Mouse (Mus musculus): ENCODE data around the gene Tspan31. TPM values are rescaled to one million over a fixed set of nuclear protein-coding genes. Genes with fewer than 3 reads are reported as not detected.

Gene Tspan31
- total and polyA plus RNA-seq, 3 experiments: 79.9 to 148 (median 85.9) TPM

DNA sequence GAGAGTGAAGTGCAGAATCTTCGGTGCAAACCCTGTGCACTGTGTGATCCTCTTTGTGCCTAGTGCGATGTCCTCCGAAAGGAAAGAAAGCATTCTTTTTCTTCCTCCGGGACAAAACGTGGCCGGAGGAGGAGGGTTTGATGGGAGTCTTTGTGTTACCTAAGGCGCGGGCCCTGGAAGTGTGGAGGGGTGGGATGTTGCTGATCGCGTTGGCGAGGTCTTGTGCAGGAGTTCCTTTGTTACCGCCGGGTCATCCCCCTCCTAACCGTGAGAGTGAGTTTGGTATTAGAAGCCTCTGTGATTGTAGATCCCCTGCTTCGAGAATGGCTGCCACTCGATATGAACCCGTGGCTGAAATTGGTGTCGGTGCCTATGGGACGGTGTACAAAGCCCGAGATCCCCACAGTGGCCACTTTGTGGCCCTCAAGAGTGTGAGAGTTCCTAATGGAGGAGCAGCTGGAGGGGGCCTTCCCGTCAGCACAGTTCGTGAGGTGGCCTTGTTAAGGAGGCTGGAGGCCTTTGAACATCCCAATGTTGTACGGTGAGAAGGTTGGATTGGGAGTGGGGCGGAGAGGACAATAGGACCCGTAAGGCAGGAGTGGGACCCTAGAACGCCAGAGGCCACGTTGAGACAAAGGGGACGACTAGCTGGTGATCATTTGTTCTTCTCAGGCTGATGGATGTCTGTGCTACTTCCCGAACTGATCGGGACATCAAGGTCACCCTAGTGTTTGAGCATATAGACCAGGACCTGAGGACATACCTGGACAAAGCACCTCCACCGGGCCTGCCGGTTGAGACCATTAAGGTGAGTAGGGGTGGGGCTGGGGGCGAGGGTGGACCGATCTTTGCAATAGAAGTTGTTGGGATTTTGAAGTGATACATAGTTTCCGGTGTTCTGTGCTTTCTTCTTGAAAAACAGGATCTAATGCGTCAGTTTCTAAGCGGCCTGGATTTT, 5.9 kb downstream of the Tspan31 start:
- 0 out of 2 replicates have a peak, but pooled peaks have one; percentile 19 for TF ChIP-seq NRF1 (IDR thresholded peaks at IDR 0.05; ENCODE audit: low read depth, low read length)
- no peak for TF ChIP-seq GABPA (IDR thresholded peaks at IDR 0.05; ENCODE audit: insufficient replicate concordance, low read depth, low read length)
- TF ChIP-seq MXI1 (IDR thresholded peaks at IDR 0.05; ENCODE audit: low read depth, low read length): 0 out of 2 replicates have a peak, but pooled peaks have one; percentile 14
- 0 out of 2 replicates have a peak, but pooled peaks have one; percentile 17 for TF ChIP-seq SIN3A (IDR thresholded peaks at IDR 0.05; ENCODE audit: low read length)
- H3K79me2 ChIP-seq (replicated peaks; ENCODE audit: control insufficient read depth, extremely low read depth, insufficient read depth, poor library complexity, severe bottlenecking): peaks cover 21% of the 10 kb centered on the region
- H3K27ac ChIP-seq (ENCODE audit: insufficient read depth, low read depth): peak overlapping the region; percentile 33; the same call in 1 of the 2 replicates
- H3K9me3 ChIP-seq (replicated peaks; ENCODE audit: low read length): no peaks in the 10 kb centered on the region
- H3K36me3 ChIP-seq (replicated peaks in 1 of 2; ENCODE audit: control insufficient read depth in 1 of 2, insufficient read depth in 1 of 2, low read length in 1 of 2): peaks cover 37 to 45% of the 10 kb centered on the region in 2 experiments
- in situ Hi-C loops (cut with MboI; ENCODE audit: low pct_ligation_motif_present, low pct_unique_long_range_greater_than_20kb, low sequenced_read_pairs) (no loop called here), dilution Hi-C loops (cut with MboI; ENCODE audit: extremely low pct_ligation_motif_present, extremely low pct_unique_long_range_greater_than_20kb, low sequenced_read_pairs) (no loop called here)
- peak overlapping the region; percentile 83 to 96 (median 89) for H3K4me3 ChIP-seq (replicated peaks in 1 of 3; ENCODE audit: low read depth in 2 of 3, low read length in 2 of 3, poor library complexity in 1 of 3)
- H3K27me3 ChIP-seq (replicated peaks): peaks cover 26% of the 10 kb centered on the region
- H3K9ac ChIP-seq (ENCODE audit: insufficient read depth, low read depth): peak overlapping the region; percentile 93
- DNase-seq (ENCODE audit: extremely low read depth): no peak
- H3K4me1 ChIP-seq (ENCODE audit: control insufficient read depth in 1 of 2, insufficient read depth in 2 of 2): peaks cover 5 to 47% of the 10 kb centered on the region in 2 experiments
- peak overlapping the region; percentile 74 for H3K4me2 ChIP-seq (ENCODE audit: insufficient read depth, low read depth, poor library complexity, severe bottlenecking)

DNA sequence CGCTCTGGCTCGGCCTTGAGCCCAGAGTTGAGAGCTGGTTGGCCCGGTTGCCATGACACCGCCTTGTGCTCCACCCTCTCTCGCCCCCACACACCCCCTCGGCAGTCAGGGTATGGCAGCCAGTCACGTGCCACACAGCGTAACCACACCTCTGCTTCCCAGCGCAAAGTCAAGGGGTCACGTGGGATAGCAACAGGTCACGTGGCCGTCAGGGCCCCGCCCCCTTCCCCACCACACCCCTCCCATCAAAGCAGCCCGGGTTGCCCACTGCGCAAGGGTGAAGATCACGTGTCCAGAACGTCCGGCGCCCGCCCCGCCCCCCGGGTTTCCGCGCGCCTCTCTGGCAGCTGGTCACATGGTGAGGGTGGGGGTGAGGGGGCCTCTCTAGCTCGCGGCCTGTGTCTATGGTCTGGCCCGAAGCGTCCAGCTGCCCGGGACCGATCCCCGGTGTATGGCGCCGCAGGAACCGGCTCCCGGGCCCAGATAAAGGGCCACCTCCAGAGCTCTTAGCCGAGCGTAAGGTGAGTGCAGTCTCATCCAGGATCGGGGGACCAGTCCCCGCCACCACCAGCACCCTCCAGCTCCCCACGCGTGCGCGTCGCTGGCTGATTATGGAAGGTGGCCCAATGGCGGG, 6.7 kb downstream of the Tspan31 start, which contains the start of gene Cdk4:
TSS of gene Cdk4 (plus strand) at position 296 of the 634 bp plus-strand sequence.
- Histone ChIP-seq H3K79me2 (replicated peaks; ENCODE audit: control insufficient read depth, extremely low read depth, insufficient read depth, poor library complexity, severe bottlenecking) (peaks cover 21% of the 10 kb centered on the region), H3K27me3 (replicated peaks) (peaks cover 33% of the 10 kb centered on the region), H3K4me1 (ENCODE audit: control insufficient read depth in 1 of 2, insufficient read depth in 2 of 2) (peaks cover 8 to 45% of the 10 kb centered on the region in 2 experiments), H3K4me2 (ENCODE audit: insufficient read depth, low read depth, poor library complexity, severe bottlenecking) (peak within 1 kb of the TSS; percentile 74), H3K27ac (ENCODE audit: insufficient read depth, low read depth) (peak within 1 kb of the TSS; percentile 33; the same call in 1 of the 2 replicates), H3K4me3 (replicated peaks in 1 of 3; ENCODE audit: low read depth in 2 of 3, low read length in 2 of 3, poor library complexity in 1 of 3) (peak within 1 kb of the TSS; percentile 83 to 96 (median 89)), H3K9me3 (replicated peaks; ENCODE audit: low read length) (no peaks in the 10 kb centered on the region), H3K36me3 (replicated peaks in 1 of 2; ENCODE audit: control insufficient read depth in 1 of 2, insufficient read depth in 1 of 2, low read length in 1 of 2) (peaks cover 34 to 40% of the 10 kb centered on the region in 2 experiments), H3K9ac (ENCODE audit: insufficient read depth, low read depth) (peak within 1 kb of the TSS; percentile 93)
- in situ Hi-C loops (cut with MboI; ENCODE audit: low pct_ligation_motif_present, low pct_unique_long_range_greater_than_20kb, low sequenced_read_pairs) (no loop called here), dilution Hi-C loops (cut with MboI; ENCODE audit: extremely low pct_ligation_motif_present, extremely low pct_unique_long_range_greater_than_20kb, low sequenced_read_pairs) (no loop called here)
- DNase-seq (ENCODE audit: extremely low read depth): peak; percentile 98
- 0 out of 2 replicates have a peak, but pooled peaks have one; percentile 47 for TF ChIP-seq TBP (conservative IDR thresholded peaks at IDR 0.05; ENCODE audit: low read depth, low read length)
- TF ChIP-seq RCOR1 (conservative IDR thresholded peaks at IDR 0.05; ENCODE audit: low read depth, low read length): no peak
- peak; percentile 49 for TF ChIP-seq IRF4 (IDR thresholded peaks at IDR 0.05; ENCODE audit: low read depth, low read length)
- no peak for TF ChIP-seq ZNF384 (IDR thresholded peaks at IDR 0.05; ENCODE audit: low read depth, low read length)
- TF ChIP-seq MYC (IDR thresholded peaks at IDR 0.05; ENCODE audit: low read depth, low read length): no peak
- TF ChIP-seq BHLHE40 (IDR thresholded peaks at IDR 0.05; ENCODE audit: low read depth, low read length): peak; percentile 98
- peak; percentile 97 for TF ChIP-seq MAZ (IDR thresholded peaks at IDR 0.05; ENCODE audit: low read depth, low read length)
- peak; percentile 33; the same call in 1 of the 2 replicates for TF ChIP-seq UBTF (IDR thresholded peaks at IDR 0.05; ENCODE audit: low read depth, low read length)
- TF ChIP-seq KAT2A (IDR thresholded peaks at IDR 0.05; ENCODE audit: insufficient replicate concordance, low read length): 0 out of 2 replicates have a peak, but pooled peaks have one; percentile 69
- TF ChIP-seq JUN (IDR thresholded peaks at IDR 0.05; ENCODE audit: insufficient read depth, low read depth, low read length): no peak
- TF ChIP-seq RAD21 (IDR thresholded peaks at IDR 0.05; ENCODE audit: low read depth, low read length): no peak
- TF ChIP-seq MXI1 (IDR thresholded peaks at IDR 0.05; ENCODE audit: low read depth, low read length): peak; percentile 91
- TF ChIP-seq ELF1 (IDR thresholded peaks at IDR 0.05; ENCODE audit: low read depth, low read length): peak; percentile 70
- no peak for TF ChIP-seq PAX5 (IDR thresholded peaks at IDR 0.05; ENCODE audit: low read length)
- TF ChIP-seq EP300 (IDR thresholded peaks at IDR 0.05; ENCODE audit: low read length): no peak
- TF ChIP-seq HCFC1 (IDR thresholded peaks at IDR 0.05; ENCODE audit: low read depth, low read length): peak; percentile 81
- TF ChIP-seq ZC3H11A (IDR thresholded peaks at IDR 0.05; ENCODE audit: low read depth, low read length): no peak
- TF ChIP-seq ZKSCAN1 (IDR thresholded peaks at IDR 0.05; ENCODE audit: borderline replicate concordance, low read depth, low read length): no peak
- TF ChIP-seq CTCF (conservative IDR thresholded peaks at IDR 0.05 in 1 of 2, IDR thresholded peaks at IDR 0.05 in 1 of 2; ENCODE audit: low read depth in 2 of 2, low read length in 2 of 2): no peak
- TF ChIP-seq USF2 (conservative IDR thresholded peaks at IDR 0.05; ENCODE audit: low read depth, low read length): peak; percentile 100
- peak; percentile 29 for TF ChIP-seq ETS1 (conservative IDR thresholded peaks at IDR 0.05; ENCODE audit: low read depth, low read length)
- TF ChIP-seq CHD2 (IDR thresholded peaks at IDR 0.05; ENCODE audit: low read length): no peak
- TF ChIP-seq TCF12 (IDR thresholded peaks at IDR 0.05; ENCODE audit: low read depth, low read length): peak; percentile 89
- TF ChIP-seq MEF2A (IDR thresholded peaks at IDR 0.05; ENCODE audit: borderline replicate concordance, low read depth, low read length): peak; percentile 67; the same call in 1 of the 2 replicates
- no peak for TF ChIP-seq CHD1 (IDR thresholded peaks at IDR 0.05; ENCODE audit: low read depth, low read length)

All from CH12.LX (cell line).